Mouse (Mus musculus) thymus, postnatal 25 days (tissue): ENCODE data around the gene Batf3.

Experiments
- DNase-seq: peaks from one replicate; pipeline ENCODE4 v3.0.0; 2022

Batf3 gene

DNA sequence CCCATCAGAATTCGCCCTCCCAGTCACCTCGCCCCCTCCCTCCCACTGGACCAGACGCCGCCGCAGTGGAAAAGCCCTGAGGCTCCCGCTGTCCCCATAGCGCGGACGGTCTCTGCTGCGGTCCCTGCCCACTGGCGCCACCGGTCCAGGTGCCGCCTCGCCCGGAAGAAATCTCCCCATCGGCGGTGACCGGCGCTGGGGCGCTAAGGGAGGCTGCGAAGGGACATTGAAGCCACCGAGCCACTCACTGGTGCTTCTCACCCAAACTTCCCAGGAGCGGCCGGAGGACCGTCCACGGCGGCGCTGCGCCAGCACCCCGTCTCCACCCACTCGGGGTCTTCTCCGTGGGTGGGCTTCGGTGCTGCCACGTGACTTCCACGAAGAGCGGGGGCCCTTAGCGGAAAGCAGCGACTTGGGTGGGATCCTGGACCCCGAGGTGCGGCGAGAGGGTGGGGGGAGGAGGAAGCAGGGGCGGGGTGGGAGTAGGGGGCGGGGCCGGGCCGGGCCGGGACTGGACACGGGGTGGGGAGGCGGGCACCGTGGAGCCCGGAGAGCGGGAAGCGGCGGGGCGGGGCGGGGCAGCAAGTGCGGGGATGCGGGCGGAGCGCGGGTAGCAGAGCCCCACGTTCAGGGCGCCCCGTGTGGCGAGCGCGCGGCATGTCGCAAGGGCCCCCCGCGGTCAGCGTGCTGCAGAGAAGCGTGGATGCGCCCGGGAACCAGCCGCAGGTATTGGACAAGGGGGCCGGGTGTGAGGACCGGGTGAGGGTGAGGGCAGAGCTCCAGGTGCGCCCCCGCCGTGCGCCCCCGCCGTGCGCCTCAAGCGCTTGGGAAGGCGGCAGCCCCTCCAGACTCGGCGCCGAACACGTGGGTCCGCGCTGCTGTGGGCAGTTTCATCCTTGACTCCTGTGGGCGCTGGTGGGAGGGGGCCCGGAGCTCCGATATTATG is at the start of gene Batf3:
TSS of gene Batf3 (plus strand) at position 46 of the 946 bp plus-strand sequence.
- DNase-seq = peak; percentile 18

DNA sequence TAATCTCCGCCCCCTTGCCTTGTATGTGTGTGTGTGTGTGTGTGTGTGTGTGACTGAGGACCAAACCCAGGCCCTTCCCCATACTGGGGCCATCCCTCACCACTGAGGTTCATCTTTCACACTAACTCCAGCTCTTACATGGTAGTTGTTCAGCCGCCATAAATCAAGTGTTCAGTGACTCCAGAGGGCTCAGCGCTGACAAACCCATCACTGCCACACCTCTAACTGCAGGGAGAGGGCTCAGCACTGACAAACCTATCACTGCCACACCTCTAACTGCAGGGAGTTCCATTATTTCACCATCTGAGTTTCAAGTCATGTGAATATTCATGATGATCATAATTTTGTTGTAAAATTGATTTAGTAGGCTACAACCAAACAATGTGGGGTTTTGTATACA is 44.1 kb upstream of the Batf3 start:
- DNase-seq = no peak

DNA sequence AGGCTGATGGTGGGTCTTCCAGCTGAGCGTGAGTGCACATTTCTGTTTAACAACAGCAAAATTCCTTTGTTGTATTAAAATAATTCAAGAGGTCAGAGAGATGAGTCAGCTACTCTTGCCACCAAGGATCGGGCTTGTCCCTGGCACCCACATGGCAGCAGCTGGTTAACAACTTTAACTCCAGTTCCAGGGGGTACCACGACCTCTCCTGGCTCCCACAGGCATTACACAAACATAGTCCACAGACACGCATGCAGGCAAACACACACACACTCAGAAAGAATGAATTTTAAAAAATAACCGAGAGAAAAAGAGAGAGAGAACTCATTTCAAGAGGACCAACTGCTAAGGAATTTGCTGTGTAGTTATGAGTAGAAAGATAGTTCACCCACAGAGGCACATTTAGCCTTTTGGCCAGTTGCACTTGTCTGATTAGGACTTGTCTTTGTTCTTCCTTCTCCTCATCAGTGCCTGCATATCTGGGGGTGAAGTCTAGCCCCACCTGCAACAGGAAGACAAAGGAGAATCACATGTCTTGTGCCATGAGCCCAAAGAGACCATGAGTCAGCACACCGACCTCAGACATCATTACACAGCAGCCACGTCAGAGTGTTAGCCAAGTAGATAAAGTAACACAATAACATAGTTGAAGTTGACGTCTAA is 42.6 kb upstream of the Batf3 start:
- no peak for DNase-seq

DNA sequence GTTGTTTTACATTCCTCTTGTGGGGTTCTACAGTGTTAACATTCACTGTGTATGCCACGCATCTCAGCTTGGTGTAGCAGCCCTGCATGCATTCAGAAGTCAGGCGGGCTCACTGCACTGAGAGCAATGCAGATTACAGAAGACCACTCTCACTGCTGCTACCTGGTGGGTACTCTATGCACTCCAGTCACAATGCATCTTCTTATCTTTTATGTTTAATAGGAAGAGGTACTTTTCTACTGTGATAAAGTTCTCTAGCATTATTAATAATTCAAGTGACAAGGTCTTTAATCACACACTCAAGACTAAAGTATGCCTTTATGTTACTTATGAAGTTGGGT is 42.1 kb upstream of the Batf3 start:
- no peak for DNase-seq

DNA sequence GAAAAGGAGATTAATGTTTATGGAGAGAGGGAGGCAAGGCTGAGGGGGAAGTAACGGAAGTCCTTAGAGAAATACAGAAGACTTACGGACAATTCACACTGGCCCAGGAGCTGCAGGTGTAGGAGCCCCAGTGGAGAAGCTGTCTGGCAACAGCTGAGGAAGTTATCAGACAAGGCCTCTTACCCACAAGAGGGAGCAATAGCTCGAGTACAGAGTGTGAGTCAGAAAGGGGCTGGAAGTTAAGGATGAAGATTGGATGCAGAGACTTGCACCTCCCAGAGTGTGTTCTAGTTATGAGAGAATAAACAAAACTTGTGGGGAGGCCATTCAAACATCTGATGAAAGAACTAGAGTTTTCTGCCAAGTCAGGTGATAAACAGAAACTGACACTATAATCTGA is 40.2 kb upstream of the Batf3 start:
- no peak for DNase-seq

GRCm38 (mm10) chr1:191062241-191062780 is 35.3 kb upstream of the Batf3 start:
- no peak for DNase-seq

- peak; percentile 94 for DNase-seq
Measured at GRCm38 (mm10) chr1:191062781-191063485, 34.7 kb upstream of the Batf3 start, which contains the start of the genes Tatdn3 and Nsl1. Gene Tatdn3 (minus strand): TSS chr1:191062932. Gene Nsl1 (plus strand): TSS chr1:191063012.

GRCm38 (mm10) chr1:191063700-191064099 is 33.9 kb upstream of the Batf3 start:
- DNase-seq = no peak

- DNase-seq = no peak
Measured at GRCm38 (mm10) chr1:191064535-191064934, 33.1 kb upstream of the Batf3 start.

DNA sequence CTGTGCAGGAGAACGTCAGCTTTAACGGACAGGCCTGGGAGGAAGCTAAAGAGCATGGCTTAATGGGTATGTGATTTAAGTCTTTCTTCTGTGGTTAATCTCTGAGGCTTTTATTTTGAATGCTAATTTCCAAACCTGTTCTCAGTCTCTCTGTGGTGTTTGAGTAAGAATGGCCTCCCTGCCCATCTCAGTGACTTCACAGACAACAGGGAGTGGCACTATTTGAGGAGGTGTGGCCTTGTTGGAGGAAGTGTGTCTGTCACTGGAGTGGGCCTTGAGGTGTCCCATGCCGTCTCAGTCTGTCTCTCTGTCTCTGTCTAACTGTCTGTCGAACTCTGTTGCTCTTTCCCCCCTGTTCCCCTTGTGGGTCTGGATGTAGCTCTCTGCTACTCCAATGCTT is 32.5 kb upstream of the Batf3 start:
- no peak for DNase-seq

DNA sequence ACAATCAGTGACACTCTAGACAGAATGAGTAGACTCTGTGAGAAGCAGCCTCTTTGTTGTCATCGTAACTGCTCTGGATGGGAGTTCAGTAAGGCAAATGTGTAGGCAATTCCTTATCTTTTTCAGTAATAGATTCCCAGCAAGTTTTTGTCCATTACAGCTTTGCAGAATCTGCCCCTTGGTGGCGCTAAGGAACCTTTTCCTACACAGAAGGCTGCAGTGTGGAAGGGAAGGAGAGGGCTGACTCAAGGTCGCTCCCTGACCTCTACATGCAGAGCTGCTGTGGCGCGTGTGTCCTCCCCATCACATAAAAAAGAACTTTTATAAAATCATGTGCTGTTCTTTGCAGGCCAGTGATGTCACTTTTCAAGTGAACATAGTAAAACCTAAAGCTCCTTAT is 29.3 kb upstream of the Batf3 start:
- no peak for DNase-seq

DNA sequence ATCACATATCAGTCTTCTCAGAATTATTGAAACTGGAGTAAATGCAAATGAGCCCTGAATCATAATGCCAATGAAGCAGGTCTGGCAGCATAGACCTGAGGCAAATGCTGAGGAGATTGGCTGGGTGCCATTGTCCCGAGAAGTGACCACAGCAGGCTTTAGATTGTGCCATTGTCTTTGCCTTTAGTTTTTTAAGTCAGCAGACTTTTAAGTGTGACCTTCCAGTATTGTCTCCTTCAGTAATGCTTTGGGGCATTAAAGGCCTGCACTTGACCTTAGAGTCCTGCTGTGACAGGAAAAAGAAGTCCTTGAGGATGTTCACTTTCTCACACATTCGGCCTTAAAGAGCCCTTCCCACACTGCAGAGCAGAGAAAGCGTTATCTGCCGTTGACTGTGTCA is 27.4 kb upstream of the Batf3 start:
- DNase-seq = no peak

- DNase-seq = no peak
Measured at GRCm38 (mm10) chr1:191071613-191072012, 26.0 kb upstream of the Batf3 start.

- no peak for DNase-seq
Measured at GRCm38 (mm10) chr1:191072329-191072913, 25.2 kb upstream of the Batf3 start.

- no peak for DNase-seq
Measured at GRCm38 (mm10) chr1:191073001-191073400, 24.6 kb upstream of the Batf3 start.

- no peak for DNase-seq
Measured at GRCm38 (mm10) chr1:191073486-191073885, 24.2 kb upstream of the Batf3 start.

- DNase-seq = no peak
Measured at GRCm38 (mm10) chr1:191075199-191075883, 22.3 kb upstream of the Batf3 start.

DNA sequence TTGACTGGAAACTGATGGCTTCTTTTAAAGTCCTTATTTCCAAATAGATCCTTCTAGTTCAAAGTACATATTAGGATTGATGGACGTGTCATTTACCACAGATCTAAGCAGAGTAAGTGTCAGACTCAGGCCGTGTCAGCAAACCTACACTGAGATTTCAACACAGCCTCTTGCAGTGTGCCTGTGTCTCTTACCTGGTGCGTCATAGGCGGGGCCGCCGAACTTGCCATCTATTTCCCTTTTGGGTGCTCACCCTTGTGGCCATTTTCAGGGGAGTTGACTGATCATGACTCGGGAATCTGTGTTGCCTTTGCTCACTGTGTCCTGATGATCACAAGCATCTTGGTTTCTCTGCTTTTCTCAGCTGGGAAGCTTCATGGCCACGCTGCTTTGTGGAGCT is 14.4 kb upstream of the Batf3 start:
- DNase-seq = no peak

DNA sequence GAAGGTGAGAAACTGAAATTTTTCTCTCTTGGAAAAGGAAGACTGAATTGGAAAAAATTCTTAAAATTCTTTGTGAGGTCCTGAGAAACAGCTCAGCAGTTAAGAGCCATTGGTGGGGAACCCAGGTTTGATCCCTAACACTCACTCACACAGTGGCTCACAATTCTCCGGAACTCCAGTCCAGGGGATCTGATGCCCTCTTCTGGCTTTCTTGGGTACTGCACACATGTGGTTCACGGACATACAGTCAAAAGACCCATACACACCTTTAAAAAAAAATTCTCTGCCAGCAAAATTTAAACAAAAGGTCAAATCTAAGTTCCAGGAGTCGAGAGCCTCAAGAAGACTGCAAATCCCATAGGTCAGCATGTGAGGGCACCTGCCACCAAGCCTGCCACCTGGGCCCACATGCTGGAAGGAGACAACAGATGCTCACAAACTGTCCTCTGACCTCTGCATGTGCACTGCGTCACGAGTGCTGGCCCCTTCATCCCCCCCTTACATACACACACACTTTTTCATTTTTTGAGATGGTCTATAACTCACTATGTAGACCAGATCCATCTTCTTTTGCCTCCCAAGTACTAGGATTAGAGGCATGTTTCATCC is 12.6 kb upstream of the Batf3 start:
- peak; percentile 61 for DNase-seq

DNA sequence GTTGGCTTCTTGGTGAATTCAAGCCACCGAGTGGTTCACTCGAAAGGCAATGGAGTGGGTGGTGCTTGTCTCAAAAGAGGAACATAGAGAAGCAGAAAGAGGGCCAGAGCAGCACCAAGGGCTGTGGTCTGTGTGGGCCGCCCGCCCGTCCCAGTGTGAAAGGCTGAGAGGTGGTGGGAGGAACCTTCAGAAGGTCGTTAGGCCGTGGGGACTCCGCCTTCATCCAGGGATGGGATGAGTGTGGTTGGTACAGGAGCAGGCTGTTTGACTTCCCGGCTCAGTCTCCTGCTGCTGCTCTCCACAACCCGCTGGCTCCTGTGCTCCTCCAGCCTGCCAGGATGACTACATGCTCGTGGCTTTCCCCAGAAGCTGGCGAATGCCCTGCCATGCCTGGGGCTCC is 12.1 kb upstream of the Batf3 start:
- DNase-seq = no peak

DNA sequence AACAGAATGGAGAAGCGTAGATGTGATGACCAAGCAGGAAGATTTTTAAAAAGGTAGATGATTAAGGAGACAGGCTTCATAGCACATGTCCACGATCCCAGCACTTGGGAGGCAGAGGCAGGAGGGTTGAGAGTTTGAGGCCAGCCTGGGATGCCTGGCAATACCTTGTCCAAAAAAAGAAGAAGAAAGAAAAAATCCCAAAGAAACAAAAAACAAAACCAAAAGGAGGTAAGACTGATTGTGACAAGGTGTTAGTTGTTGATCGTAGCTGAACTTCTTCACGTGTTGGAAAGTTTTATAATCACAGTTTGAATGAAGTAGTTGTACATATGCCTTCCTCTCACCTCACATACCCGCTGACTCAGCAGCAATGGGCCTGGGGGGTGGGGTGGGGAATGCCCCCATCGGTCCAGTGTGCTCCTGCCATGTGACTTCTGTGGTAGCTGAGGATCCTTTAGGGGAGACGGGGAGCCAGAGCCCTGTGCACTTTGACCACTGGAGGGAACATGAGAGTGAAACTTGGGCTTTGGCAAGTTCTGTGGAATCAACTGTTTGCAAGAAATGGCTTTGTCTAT is 11.3 kb upstream of the Batf3 start:
- no peak for DNase-seq
